Mouse (Mus musculus) ES-E14 (cell line): ENCODE data around the gene Anxa1.

ENCODE experiments used
- HCFC1 ChIP-seq: IDR thresholded peaks from 2 replicates; pipeline ENCODE4 v1.6.1; 2012; ENCODE audit warnings: low read length, inconsistent platforms, borderline replicate concordance; ENCODE audit not compliant: insufficient read depth
- MAFK ChIP-seq: IDR thresholded peaks from 2 replicates; pipeline ENCODE4 v1.6.1; 2014; ENCODE audit warnings: mild to moderate bottlenecking, low read depth, low read length, inconsistent platforms; ENCODE audit not compliant: insufficient read depth
- ZC3H11A ChIP-seq: IDR thresholded peaks from 2 replicates; pipeline ENCODE4 v1.6.1; 2012; ENCODE audit warnings: low read depth, mild to moderate bottlenecking, inconsistent platforms, low read length, borderline replicate concordance
- ZNF384 ChIP-seq: IDR thresholded peaks from 2 replicates; pipeline ENCODE4 v1.6.1; 2012; ENCODE audit warnings: low read depth, low read length, inconsistent platforms

GRCm38 (mm10) chr19:20344052-20344451 lies 46.7 kb downstream of the Anxa1 start:
- TF ChIP-seq ZC3H11A (no peak), ZNF384 (no peak), HCFC1 (no peak), MAFK (no peak)
